Mouse (Mus musculus): Measurements from ENCODE around the gene Lef1.

Lef1 gene

DNA sequence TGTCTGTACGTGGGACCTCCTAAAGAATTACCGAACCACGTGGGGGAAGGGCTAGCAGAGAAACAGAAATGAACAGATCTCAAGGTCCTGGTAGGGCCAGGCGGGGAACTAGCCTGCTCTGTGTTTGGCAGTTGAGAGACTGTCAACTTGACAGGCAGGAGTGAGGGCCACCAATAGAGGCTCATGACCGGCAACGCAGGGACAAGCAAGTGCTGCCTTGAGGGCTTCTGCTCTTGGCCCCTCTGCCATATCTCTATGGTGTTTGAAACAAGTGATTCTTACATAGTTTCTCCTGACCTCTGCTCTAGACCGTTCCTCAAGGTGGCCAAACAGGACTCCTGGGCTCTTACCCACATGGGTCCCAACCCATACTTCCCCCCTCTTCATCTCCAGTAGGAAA is 141.3 kb downstream of the Lef1 start:
- no peak for DNase-seq

DNA sequence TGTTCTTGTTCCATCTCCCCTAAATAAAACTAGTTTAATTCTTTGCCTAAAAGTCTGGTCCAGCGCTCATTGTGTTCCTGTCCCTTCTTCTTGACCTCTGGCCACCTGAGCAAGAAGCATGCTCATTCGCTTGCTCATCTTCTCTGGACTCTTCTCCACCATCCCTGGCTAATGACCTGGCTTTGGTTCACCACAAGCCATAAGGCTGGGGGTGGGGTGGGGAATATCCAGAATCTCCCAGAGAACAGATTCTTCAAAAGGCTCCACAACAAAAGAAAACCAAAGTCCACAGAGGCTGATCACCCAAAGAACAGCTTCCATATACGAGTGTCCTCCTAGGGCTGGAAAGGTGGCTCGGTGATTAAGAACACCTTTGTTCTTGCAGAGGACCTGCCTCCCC is 144.7 kb downstream of the Lef1 start:
- no peak for DNase-seq

DNA sequence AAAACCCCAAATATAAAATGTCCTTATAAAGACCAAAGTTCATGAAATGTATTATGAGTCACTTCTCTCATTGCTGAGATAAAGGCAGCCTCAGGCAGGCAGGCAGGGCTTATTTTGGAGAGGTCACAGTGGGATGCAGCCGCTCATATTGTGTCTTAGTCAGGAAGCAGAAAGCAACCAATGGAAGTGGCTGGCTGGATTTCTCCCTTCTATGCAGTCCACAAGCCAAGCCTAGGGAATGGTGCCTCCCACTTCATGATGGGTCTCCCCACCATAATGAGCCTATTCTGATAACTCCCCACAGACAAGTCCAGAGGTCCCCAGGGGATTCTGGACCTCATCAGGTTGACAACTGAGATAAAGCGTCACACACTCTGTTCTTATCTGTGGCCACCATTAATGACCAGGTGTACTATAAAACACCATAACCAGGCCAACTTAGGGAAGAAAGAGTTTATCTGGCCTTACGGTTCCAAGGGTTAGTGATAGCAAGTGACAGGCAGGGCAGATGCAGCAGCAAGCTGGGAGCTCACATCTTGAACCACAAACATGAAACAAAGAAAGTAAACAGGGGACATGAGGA is 145.2 kb downstream of the Lef1 start:
- DNase-seq, result no peak

DNA sequence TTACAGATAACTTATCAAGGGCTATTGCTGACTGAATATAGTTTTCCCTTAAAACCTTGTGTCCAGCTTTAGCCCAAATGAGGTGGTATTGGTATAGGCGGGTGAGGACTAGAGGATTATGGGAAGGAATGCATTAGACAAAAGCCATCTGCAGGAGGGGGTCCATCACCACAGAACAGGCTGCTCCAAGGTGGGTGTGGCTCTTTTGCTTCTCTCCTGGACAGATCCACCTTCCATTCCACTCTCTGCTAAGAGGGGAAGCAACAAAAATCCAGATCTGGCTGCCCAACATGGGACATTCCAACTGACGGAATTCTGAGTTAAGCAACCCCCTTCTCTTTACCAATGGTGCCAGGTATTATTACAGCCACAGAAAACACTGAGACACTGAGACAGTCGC is 148.7 kb downstream of the Lef1 start:
- DNase-seq, result no peak

DNA sequence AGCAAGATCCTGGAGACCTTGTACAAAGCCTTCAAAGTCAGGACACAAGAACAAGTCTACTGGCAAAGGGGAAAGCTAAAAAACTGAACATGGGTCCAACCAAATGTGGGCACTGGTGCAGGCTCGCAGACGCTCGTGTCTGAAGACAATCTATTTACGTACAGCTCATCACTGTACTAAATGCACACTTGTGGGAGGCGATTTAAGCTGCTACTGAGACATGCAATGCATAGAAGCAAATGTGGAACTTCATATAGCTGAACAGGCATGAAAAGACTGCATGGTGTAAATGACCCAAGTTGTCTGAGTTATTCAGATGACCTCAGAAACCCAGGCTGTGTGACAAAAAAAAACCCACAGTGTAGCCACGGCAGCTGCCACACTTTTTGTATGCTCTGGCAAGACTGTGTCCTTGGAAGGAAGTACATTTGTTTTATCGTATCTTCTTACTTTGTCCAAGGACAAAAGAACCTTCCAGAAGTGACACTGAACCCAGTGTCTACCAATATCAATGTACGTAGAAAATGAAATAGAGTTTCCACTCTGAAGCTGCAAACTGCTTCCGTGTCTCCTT is 149.2 kb downstream of the Lef1 start:
- no peak for DNase-seq

DNA sequence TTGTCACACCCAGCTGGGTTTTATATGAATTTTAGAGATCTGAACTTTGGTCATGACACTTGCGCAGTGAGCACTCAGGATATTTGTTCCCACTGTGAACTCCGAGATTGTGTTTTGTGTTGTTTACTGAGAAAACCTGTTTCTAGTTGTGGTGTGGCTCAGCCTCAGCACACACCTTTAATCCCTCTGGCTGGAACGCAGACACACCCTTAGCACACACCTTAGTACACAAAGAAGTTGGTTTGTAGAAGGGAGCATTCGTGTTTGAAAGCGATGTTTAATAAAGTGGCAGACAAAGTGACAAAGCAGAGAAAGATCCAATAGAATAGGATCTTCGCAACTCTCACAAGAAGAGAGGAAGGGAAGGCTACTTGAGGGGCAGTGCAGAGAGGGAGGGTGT is 150.1 kb downstream of the Lef1 start:
- no peak for DNase-seq

DNA sequence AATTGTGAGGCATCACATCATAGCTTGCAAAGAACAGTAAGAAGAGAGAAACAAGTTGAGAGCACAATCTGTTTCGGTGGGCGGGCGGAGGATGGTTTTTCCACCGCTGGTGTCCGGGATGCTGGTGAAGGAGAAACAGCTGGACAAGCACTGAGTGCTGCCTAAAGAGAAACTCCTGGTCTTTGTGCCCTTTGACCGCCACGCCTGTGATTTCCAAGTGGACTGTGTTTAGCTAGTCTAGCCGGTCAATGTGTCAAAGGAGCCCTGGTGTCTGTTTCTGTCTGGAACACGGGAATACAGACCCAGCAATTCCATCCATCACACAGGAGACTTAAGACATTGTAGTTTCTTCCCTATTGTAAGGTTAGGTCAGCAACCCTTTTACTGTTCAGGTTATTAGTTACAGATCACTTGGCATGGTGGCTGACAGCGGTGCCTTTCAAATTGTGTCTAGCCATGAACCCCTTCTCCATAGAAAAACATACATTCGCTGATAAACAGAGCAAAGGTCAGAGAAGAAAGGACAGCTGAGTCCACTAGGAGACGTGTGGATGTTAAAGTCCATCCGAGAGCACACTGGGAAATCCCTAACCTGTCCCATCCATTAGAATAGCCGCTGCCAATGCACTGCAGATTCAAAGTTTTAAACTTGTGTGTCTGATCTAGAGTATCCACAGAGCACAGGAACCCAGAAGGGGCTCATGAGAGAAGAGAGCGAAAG is 153.7 kb downstream of the Lef1 start:
- peak; percentile 56 to 85 for DNase-seq

DNA sequence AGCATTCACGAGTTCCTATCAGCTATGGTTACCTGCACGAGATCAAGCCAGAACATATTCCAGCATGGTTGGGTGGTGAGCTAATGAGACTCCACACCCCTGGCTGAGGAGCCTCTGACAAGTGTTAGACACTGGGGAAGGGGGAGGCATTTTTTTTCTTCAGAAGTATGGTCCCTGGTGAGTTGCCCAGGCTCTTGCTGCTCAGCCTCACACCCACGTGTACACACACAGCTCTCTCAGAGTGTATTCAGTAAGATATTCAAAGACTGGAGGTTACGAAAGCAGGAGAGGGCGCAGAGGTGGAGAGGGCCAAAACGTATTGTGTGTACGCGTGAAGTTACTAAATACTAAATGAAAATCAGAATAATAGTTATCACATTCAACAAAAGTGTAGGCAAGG is 155.2 kb downstream of the Lef1 start:
- DNase-seq, result peak in 1 of 2 experiments; percentile 60

DNA sequence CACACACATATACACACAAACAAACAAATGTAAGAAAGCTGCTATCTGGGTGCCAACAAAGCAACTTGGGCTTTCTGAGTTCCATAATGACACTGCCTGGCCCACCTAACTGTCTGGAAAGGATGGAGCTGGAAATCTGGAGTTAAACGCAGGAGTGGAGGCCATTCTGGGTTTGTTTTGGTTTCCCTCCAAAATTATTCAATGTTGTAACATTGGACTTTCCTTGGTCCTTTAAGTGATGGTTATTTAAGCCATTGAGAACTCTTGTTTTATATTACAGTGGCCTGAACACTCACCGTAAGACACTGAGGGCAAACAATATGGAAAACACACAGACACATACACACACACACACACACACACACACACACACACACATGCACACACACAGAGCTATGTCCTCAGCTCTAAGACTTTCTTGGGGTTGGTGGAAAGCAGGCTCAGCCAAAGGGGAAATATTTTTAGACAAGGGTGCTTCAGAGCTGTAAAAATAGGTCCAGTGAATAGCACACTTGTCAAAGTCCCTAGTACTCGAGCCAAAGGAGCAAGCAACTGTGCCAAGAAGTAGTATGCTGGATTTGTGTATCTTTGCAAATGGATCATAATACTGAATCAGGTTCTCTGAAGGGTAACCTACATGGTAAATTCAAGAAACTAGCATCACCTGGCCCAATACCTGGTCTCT is 156.2 kb downstream of the Lef1 start:
- peak; percentile 13 to 36 for DNase-seq

DNA sequence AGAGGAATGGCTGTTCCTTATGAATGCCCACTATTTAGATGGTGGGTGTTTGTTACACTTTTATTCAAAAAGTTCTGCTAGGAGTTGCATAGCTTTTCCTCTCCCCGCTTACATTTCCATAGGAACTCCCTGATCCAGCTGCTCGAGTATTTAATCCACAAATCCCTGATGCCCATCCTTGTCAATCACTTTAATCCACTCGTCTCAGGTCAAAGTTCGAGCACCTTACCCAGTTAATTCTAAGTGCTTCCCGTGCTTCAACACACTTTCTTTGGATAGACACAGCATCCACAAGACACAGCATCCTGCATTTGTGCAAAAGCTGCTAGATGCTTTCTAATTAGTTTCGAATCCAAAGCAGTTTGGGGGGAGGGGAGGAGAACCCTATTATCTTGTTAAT is 160.1 kb downstream of the Lef1 start:
- no peak for DNase-seq

DNA sequence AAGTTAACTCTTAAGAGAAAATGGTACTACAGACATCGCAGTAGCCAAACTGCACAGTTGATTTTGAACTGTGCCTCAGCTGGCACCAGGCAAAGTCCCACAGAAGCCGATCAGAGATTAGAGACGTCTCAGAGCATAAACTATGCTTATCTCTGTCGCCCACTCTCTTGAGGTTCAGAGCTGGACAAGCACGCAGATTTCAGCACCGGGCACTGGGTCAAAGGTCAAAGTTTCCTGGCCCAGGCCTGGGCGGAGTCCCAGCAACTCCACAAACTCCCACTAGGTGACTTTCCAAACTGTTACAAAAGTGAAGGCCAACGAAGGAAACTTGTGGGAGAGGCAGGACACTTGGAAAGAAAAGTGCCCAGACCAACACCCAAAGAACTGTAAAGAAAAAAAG is 160.9 kb downstream of the Lef1 start:
- DNase-seq, result peak; percentile 73 to 74

DNA sequence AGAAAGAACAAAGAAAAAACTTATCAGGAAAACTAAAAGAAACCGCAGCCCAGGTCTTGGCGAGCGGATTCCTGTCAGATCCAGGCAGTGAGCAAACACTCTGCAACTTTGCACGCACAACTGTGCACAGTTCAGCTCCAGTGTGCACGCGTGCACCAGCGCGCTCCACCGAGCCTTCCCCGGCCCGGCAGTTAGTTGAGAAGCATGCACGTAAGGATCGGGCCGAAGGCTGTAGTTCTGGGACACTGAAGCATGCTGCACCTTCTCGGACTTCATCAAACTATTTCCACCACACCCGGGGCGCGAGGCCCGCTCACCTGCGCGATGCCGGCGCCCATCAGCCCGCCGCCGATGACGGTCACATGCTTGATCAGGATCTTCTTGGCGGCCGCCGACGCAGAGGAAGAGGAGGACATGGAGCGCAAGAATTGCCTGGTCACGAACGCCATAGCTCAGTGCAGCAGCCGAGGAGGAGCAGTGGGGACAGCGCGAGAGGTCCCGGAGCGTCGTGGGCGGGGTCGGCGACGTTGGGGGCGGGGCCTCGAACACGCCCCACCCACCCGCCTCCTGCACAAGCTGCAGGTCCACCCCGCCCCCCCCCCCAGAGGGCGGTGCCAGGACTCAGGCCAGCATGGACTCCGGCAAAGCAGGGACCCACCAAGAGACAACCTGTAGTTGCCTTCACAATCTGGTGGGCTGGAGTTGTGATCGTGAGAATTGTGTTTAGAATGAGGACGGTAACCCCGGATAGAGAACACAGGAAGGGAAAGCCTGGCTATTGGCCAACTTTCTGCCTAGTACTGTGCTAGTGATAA is 161.5 kb downstream of the Lef1 start, which contains the start of gene Hadh:
Gene Hadh (minus strand): TSS at position 543 of the 815 bp plus-strand sequence.
- peak; percentile 91 to 92 for DNase-seq

DNA sequence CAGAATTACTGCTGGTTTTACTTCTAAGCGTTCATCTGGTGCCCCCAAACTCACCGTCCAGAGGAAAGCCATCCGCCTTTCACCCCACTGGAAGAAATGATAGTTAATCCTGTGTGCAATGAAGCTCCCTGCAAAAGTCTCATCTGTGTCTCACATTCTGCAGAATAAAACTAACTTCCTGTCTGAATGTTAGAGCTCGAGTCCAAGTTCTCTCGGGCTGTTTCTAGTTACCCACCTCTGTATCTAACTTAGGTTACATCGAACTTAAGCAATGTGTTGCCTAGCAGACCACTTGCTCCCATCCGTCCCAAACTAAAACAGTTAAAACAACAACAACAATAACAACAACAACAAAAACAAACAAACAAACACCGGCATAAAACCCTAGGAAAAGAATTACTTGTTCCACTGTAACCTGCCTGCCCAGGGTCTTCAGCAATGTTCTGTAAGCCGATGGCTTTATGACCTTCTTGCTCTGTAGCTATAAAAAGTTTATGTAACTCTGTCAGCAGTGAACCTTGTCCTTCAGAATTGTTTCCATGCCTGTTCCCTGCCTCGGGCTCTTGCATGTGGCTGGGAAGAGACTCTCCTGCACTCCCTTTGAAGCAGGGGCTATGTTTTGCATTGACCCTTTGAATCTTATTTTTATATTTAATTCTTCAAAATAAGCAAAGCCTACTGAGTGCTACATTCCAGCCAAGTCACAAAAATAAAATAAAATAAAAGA is 162.3 kb downstream of the Lef1 start:
- no peak for DNase-seq
